Mouse (Mus musculus) embryonic facial prominence, embryonic 11.5 days (tissue): ENCODE results near the gene Sit1. TPM values are rescaled to one million over a fixed set of nuclear protein-coding genes. Genes with fewer than 3 reads are reported as not detected.
"Not testable (repeated sequence)": the region's sequence is repeated elsewhere in the genome, so short reads cannot be mapped to it uniquely, and the experiment has no call there.

Source experiments
- ATAC-seq: fragments of 200-750 bp; cut with Nextera tagmentation; replicated peaks from 2 replicates; pipeline ENCODE4 v1.8.0; 2017; ENCODE audit warnings: low read depth; ENCODE audit not compliant: insufficient number of reproducible peaks, low FRiP score, low TSS enrichment
- DNase-seq: peaks from one replicate; pipeline ENCODE4 v3.0.0-alpha.2; 2015; ENCODE audit warnings: low spot score
- H3K27ac ChIP-seq: fragments of 300-500 bp; sonication (generic); replicated peaks from 2 replicates; pipeline ENCODE4 v1.5.1; 2014; ENCODE audit warnings: mild to moderate bottlenecking, low read depth, low read length, control low read depth
- H3K27me3 ChIP-seq: fragments of 300-500 bp; sonication (generic); 2 replicates; pipeline ENCODE4 v1.6.1; 2014; ENCODE audit warnings: mild to moderate bottlenecking, low read length, moderate library complexity, mixed read lengths; ENCODE audit not compliant: control insufficient read depth, insufficient read depth
- H3K36me3 ChIP-seq: fragments of 300-500 bp; sonication (generic); replicated peaks from 2 replicates; pipeline ENCODE4 v1.6.1; 2014; ENCODE audit warnings: low read depth, mild to moderate bottlenecking, low read length, moderate library complexity, mixed read lengths; ENCODE audit not compliant: control insufficient read depth, insufficient read depth
- H3K4me1 ChIP-seq: fragments of 300-500 bp; sonication (generic); 2 replicates; pipeline ENCODE4 v1.6.1; 2014; ENCODE audit warnings: low read length, mixed read lengths; ENCODE audit not compliant: control insufficient read depth, insufficient read depth
- H3K4me2 ChIP-seq: fragments of 300-500 bp; sonication (generic); 2 replicates; pipeline ENCODE4 v1.6.1; 2014; ENCODE audit warnings: low read depth, mild to moderate bottlenecking, control low read depth, low read length, moderate library complexity
- H3K4me3 ChIP-seq: fragments of 300-500 bp; sonication (generic); 2 replicates; pipeline ENCODE4 v1.5.1; 2014; ENCODE audit warnings: low read depth, low read length, control low read depth
- H3K9ac ChIP-seq: fragments of 300-500 bp; sonication (generic); replicated peaks from 2 replicates; pipeline ENCODE4 v1.6.1; 2014; ENCODE audit warnings: mild to moderate bottlenecking, control low read depth, low read length
- H3K9me3 ChIP-seq: fragments of 300-500 bp; sonication (generic); replicated peaks from 2 replicates; pipeline ENCODE4 v1.6.1; 2016; ENCODE audit warnings: mild to moderate bottlenecking, low read length, inconsistent platforms, mixed read lengths; ENCODE audit not compliant: control insufficient read depth
- WGBS: fragments of 180-500 bp; shearing (Covaris S2); extraction: QIAGEN DNeasy Blood & Tissue Kit; methylation state at CpG from one replicate; pipeline ENCODE4 v1.1.7; 2014; 5-methylcytosine and 5-hydroxymethylcytosine counted together
- polyA plus RNA-seq: library from polyadenylated mRNA; unstranded; fragments of >200 nt; fragmentation: Nextera tagmentation; extraction: Ambion mirVana; gene quantifications from 2 replicates; pipeline ENCODE4 v1.2.1, GENCODE M21; 2014

Gene Sit1
- polyA plus RNA-seq, 1 experiment from 2014 or later: not detected

GRCm38 (mm10) chr4:43490801-43491200, 7.3 kb upstream of the Sit1 start:
- H3K27me3 ChIP-seq: no peaks in the 10 kb centered on the region
- DNase-seq (no peak), ATAC-seq (no peak)
- no peak overlapping the region for H3K4me3 ChIP-seq
- H3K27ac ChIP-seq: no peak overlapping the region
- H3K4me2 ChIP-seq: no peak overlapping the region
- H3K4me1 ChIP-seq: no peaks in the 10 kb centered on the region; the same call in 1 of the 2 replicates
- H3K9ac ChIP-seq: no peak overlapping the region
- no peaks in the 10 kb centered on the region for H3K9me3 ChIP-seq
- 0 out of 2 replicates have a peak, but pooled peaks cover 2% of the 10 kb centered on the region for H3K36me3 ChIP-seq
- WGBS: 92% methylated on average over 5 of the region's 5 CpGs

GRCm38 (mm10) chr4:43489611-43490010, 6.1 kb upstream of the Sit1 start:
- WGBS: 94% methylated on average over 3 of the region's 3 CpGs
- no peak for ATAC-seq
- no peaks in the 10 kb centered on the region for H3K9me3 ChIP-seq
- H3K36me3 ChIP-seq: no peaks in the 10 kb centered on the region
- H3K4me3 ChIP-seq: no peak overlapping the region
- no peaks in the 10 kb centered on the region for H3K27me3 ChIP-seq
- DNase-seq: no peak
- H3K9ac ChIP-seq: no peak overlapping the region
- no peaks in the 10 kb centered on the region; the same call in 1 of the 2 replicates for H3K4me1 ChIP-seq
- no peak overlapping the region for H3K27ac ChIP-seq
- H3K4me2 ChIP-seq: no peak overlapping the region

- not testable (repeated sequence) for H3K36me3 ChIP-seq, H3K4me3 ChIP-seq, DNase-seq, ATAC-seq, H3K4me1 ChIP-seq, H3K27ac ChIP-seq, H3K4me2 ChIP-seq, H3K9me3 ChIP-seq, H3K9ac ChIP-seq, H3K27me3 ChIP-seq
- 80% methylated on average over 5 of the region's 5 CpGs for WGBS
These were observed 2.1 kb upstream of the Sit1 start for GRCm38 (mm10) chr4:43485666-43486065.

- Histone ChIP-seq H3K27me3 (no peaks in the 10 kb centered on the region), H3K27ac (no peak overlapping the region), H3K9me3 (no peaks in the 10 kb centered on the region), H3K9ac (no peak overlapping the region), H3K4me1 (no peaks in the 10 kb centered on the region), H3K4me3 (no peak overlapping the region), H3K4me2 (no peak overlapping the region), H3K36me3 (no peaks in the 10 kb centered on the region)
- no peak for ATAC-seq
- no peak for DNase-seq
- 63% methylated on average over 9 of the region's 10 CpGs for WGBS
These were observed 943 bp downstream of the Sit1 start for GRCm38 (mm10) chr4:43482591-43482990.

- ATAC-seq: no peak
- H3K27ac ChIP-seq: no peak overlapping the region
- H3K4me1 ChIP-seq: no peaks in the 10 kb centered on the region
- H3K4me3 ChIP-seq: no peak overlapping the region
- no peaks in the 10 kb centered on the region for H3K9me3 ChIP-seq
- DNase-seq: no peak
- no peaks in the 10 kb centered on the region for H3K36me3 ChIP-seq
- H3K4me2 ChIP-seq: no peak overlapping the region
- 72% methylated on average over 7 of the region's 7 CpGs for WGBS
- no peaks in the 10 kb centered on the region for H3K27me3 ChIP-seq
- H3K9ac ChIP-seq: no peak overlapping the region
These were observed 1.6 kb downstream of the Sit1 start for GRCm38 (mm10) chr4:43481894-43482456.

GRCm38 (mm10) chr4:43480985-43481384, 2.5 kb downstream of the Sit1 start:
- no peak for ATAC-seq
- DNase-seq: no peak
- no peak overlapping the region for H3K9ac ChIP-seq
- H3K27me3 ChIP-seq: no peaks in the 10 kb centered on the region
- H3K4me1 ChIP-seq: no peaks in the 10 kb centered on the region
- 88% methylated on average over 5 of the region's 5 CpGs for WGBS
- H3K4me3 ChIP-seq: no peak overlapping the region
- H3K9me3 ChIP-seq: no peaks in the 10 kb centered on the region
- H3K27ac ChIP-seq: no peak overlapping the region
- H3K36me3 ChIP-seq: no peaks in the 10 kb centered on the region
- H3K4me2 ChIP-seq: no peak overlapping the region

GRCm38 (mm10) chr4:43478906-43479832, 4.4 kb downstream of the Sit1 start:
- H3K4me1 ChIP-seq: no peaks in the 10 kb centered on the region
- no peak for ATAC-seq
- H3K36me3 ChIP-seq: no peaks in the 10 kb centered on the region
- H3K27ac ChIP-seq: no peak overlapping the region
- H3K9me3 ChIP-seq: no peaks in the 10 kb centered on the region
- no peak overlapping the region for H3K4me3 ChIP-seq
- peak overlapping the region; percentile 16; the same call in 1 of the 2 replicates for H3K4me2 ChIP-seq
- WGBS: 46% methylated on average over 24 of the region's 24 CpGs
- no peak overlapping the region for H3K9ac ChIP-seq
- no peaks in the 10 kb centered on the region for H3K27me3 ChIP-seq
- peak; percentile 87 for DNase-seq

- WGBS: 49% methylated on average over 8 of the region's 8 CpGs
- H3K36me3 ChIP-seq: no peaks in the 10 kb centered on the region
- H3K4me2 ChIP-seq: peak overlapping the region; percentile 41
- peak overlapping the region; percentile 52 for H3K9ac ChIP-seq
- no peak for DNase-seq
- H3K27ac ChIP-seq: no peak overlapping the region
- H3K4me1 ChIP-seq: no peaks in the 10 kb centered on the region
- no peak for ATAC-seq
- H3K4me3 ChIP-seq: peak overlapping the region; percentile 10; the same call in 1 of the 2 replicates
- H3K9me3 ChIP-seq: no peaks in the 10 kb centered on the region
- no peaks in the 10 kb centered on the region for H3K27me3 ChIP-seq
These were observed 5.0 kb downstream of the Sit1 start for GRCm38 (mm10) chr4:43478534-43478858.
